Mouse (Mus musculus) spleen, postnatal 36 days (tissue): ENCODE data around the gene Gm21860.
"Not testable (repeated sequence)": the region's sequence is repeated elsewhere in the genome, so short reads cannot be mapped to it uniquely, and the experiment has no call there.

Experiments used
- DNase-seq, 2 experiments: peaks; one replicate each; pipeline ENCODE4 v3.0.0; 2022; ENCODE audit warnings: low spot score in 2 of 2, mixed read lengths in 1 of 2

The Gm21860 gene

GRCm38 (mm10) chrY:90733656-90734333, 20.8 kb downstream of the Gm21860 start:
- peak in 1 of 2 experiments; percentile 28 for DNase-seq

- DNase-seq: peak in 1 of 2 experiments; percentile 10
These were observed 22.5 kb downstream of the Gm21860 start for GRCm38 (mm10) chrY:90732101-90732542.

- DNase-seq: not testable (repeated sequence)
These were observed 23.0 kb downstream of the Gm21860 start for GRCm38 (mm10) chrY:90731593-90731955.

GRCm38 (mm10) chrY:90730908-90731592, 23.6 kb downstream of the Gm21860 start:
- DNase-seq: peak in 1 of 2 experiments; percentile 41

GRCm38 (mm10) chrY:90729816-90730303, 24.8 kb downstream of the Gm21860 start:
- DNase-seq: peak in 1 of 2 experiments; percentile 52

GRCm38 (mm10) chrY:90728905-90729256, 25.7 kb downstream of the Gm21860 start:
- peak in 1 of 2 experiments; percentile 13 for DNase-seq

GRCm38 (mm10) chrY:90728251-90728904, 26.2 kb downstream of the Gm21860 start:
- DNase-seq: not testable (repeated sequence)

GRCm38 (mm10) chrY:90727121-90727908, 27.3 kb downstream of the Gm21860 start:
- DNase-seq: not testable (repeated sequence)

GRCm38 (mm10) chrY:90725701-90726451, 28.7 kb downstream of the Gm21860 start:
- DNase-seq: not testable (repeated sequence)

- not testable (repeated sequence) for DNase-seq
These were observed 29.5 kb downstream of the Gm21860 start for GRCm38 (mm10) chrY:90725166-90725565.

GRCm38 (mm10) chrY:90724014-90724709, 30.5 kb downstream of the Gm21860 start:
- peak in 1 of 2 experiments; percentile 25 for DNase-seq

GRCm38 (mm10) chrY:90723336-90723987, 31.2 kb downstream of the Gm21860 start:
- peak in 1 of 2 experiments; percentile 31 for DNase-seq

GRCm38 (mm10) chrY:90720505-90720904, 34.1 kb downstream of the Gm21860 start:
- not testable (repeated sequence) for DNase-seq

GRCm38 (mm10) chrY:90719403-90720232, 35.0 kb downstream of the Gm21860 start:
- DNase-seq: not testable (repeated sequence)

- peak in 1 of 2 experiments; percentile 32 for DNase-seq
These were observed 35.8 kb downstream of the Gm21860 start for GRCm38 (mm10) chrY:90718583-90719402.

- DNase-seq: not testable (repeated sequence)
These were observed 36.6 kb downstream of the Gm21860 start for GRCm38 (mm10) chrY:90718021-90718420.

- not testable (repeated sequence) for DNase-seq
These were observed 37.1 kb downstream of the Gm21860 start for GRCm38 (mm10) chrY:90717496-90717895.
